Mouse (Mus musculus) embryo, embryonic 10.5 days (tissue): ENCODE measurements around the gene Fam205c.
A peak's percentile ranks its signal among the peaks of the same experiment; 100 is the strongest.
"Not testable (repeated sequence)": the region's sequence is repeated elsewhere in the genome, so short reads cannot be mapped to it uniquely, and the experiment has no call there.

Experiments
- DNase-seq: peaks from one replicate; pipeline ENCODE4 v3.0.0-alpha.2; 2015; ENCODE audit warnings: low spot score

Fam205c gene

GRCm38 (mm10) chr4:42876586-42877291 is 2.7 kb upstream of the Fam205c start:
- DNase-seq: peak; percentile 86

GRCm38 (mm10) chr4:42872746-42873435 is 1.1 kb downstream of the Fam205c start:
- DNase-seq: no peak

GRCm38 (mm10) chr4:42872151-42872550 is 1.9 kb downstream of the Fam205c start:
- DNase-seq: no peak

- no peak for DNase-seq
Measured at GRCm38 (mm10) chr4:42870748-42871147, 3.3 kb downstream of the Fam205c start.

- DNase-seq: no peak
Measured at GRCm38 (mm10) chr4:42868193-42868592, 5.8 kb downstream of the Fam205c start.

- no peak for DNase-seq
Measured at GRCm38 (mm10) chr4:42867390-42867789, 6.6 kb downstream of the Fam205c start.

GRCm38 (mm10) chr4:42863487-42863886 is 10.5 kb downstream of the Fam205c start:
- not testable (repeated sequence) for DNase-seq

GRCm38 (mm10) chr4:42860483-42860882 is 13.6 kb downstream of the Fam205c start:
- not testable (repeated sequence) for DNase-seq

- DNase-seq: not testable (repeated sequence)
Measured at GRCm38 (mm10) chr4:42856671-42857070, 17.4 kb downstream of the Fam205c start, which contains the start of gene Gm12394. TSS of gene Gm12394 (minus strand) at chr4:42856771.

- not testable (repeated sequence) for DNase-seq
Measured at GRCm38 (mm10) chr4:42853788-42854187, 20.2 kb downstream of the Fam205c start, which contains the start of gene Fam205a1. TSS of gene Fam205a1 (minus strand) at chr4:42853888.
